Mouse (Mus musculus): ENCODE data around the gene Vmp1. TPM values are rescaled to one million over a fixed set of nuclear protein-coding genes. Genes with fewer than 3 reads are reported as not detected.

Vmp1 gene
- polyA plus RNA-seq, 1 experiment from 2014 or later, result 119 TPM

DNA sequence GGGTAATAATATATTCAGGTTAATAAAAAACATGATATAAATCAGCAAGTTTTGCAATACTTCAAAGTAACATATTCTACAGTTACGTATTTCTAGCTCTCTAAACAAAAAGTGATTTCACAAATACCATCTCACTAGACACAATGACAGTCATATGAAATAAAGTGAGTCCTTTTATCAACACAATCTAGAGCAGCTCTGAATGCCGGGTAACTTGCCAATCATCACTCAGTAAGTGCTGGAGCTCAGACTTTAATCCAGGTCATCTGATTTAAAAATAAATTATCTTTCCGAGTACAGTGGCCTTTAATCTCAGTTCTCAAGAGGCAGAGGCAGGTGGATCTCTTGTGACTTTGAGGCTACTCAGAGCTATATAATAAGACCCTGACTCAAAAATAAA is 2.2 kb downstream of the Vmp1 start:
- Histone ChIP-seq H3K36me3 (ENCODE audit: control insufficient read depth, insufficient read depth, low read length) (0 out of 2 replicates have a peak, but pooled peaks cover 4% of the 10 kb centered on the region), H3K27me3 (replicated peaks; ENCODE audit: control insufficient read depth, insufficient read depth, low read length) (no peaks in the 10 kb centered on the region), H3K9ac (ENCODE audit: low read length) (no peak overlapping the region), H3K4me2 (ENCODE audit: low read length) (no peak overlapping the region), H3K27ac (ENCODE audit: low read depth, low read length) (no peak overlapping the region), H3K4me3 (ENCODE audit: low read depth, low read length) (no peak overlapping the region), H3K4me1 (ENCODE audit: control insufficient read depth, insufficient read depth, low read length) (peaks cover 17% of the 10 kb centered on the region), H3K9me3 (replicated peaks; ENCODE audit: control insufficient read depth, low read length) (no peaks in the 10 kb centered on the region)
- DNase-seq (ENCODE audit: low spot score) (no peak), ATAC-seq (no peak)
- 91% methylated on average over 3 of the region's 3 CpGs for WGBS

DNA sequence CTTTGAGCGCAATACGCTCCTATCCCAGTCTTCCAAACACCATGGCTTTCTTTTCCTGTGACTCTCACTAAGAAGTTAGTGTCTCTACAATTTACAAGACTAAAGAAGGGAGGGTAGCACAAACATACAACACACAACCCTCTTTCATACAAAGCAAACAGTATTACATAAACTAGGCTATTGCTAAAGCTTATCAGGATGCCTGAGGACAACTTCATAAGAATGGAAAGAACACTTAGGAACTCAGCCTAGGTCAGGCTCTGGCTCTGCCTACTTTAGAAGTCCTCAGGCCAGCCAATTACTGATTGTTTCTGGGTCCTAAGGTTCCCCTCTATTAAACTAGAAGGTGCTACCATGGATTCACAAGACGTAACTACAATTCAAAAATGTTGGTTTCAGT is 2.9 kb downstream of the Vmp1 start:
- Histone ChIP-seq H3K4me2 (ENCODE audit: low read length) (no peak overlapping the region), H3K27ac (ENCODE audit: low read depth, low read length) (no peak overlapping the region), H3K4me1 (ENCODE audit: control insufficient read depth, insufficient read depth, low read length) (peaks cover 17% of the 10 kb centered on the region), H3K9ac (ENCODE audit: low read length) (no peak overlapping the region), H3K36me3 (ENCODE audit: control insufficient read depth, insufficient read depth, low read length) (0 out of 2 replicates have a peak, but pooled peaks cover 4% of the 10 kb centered on the region), H3K27me3 (replicated peaks; ENCODE audit: control insufficient read depth, insufficient read depth, low read length) (no peaks in the 10 kb centered on the region), H3K4me3 (ENCODE audit: low read depth, low read length) (no peak overlapping the region), H3K9me3 (replicated peaks; ENCODE audit: control insufficient read depth, low read length) (no peaks in the 10 kb centered on the region)
- ATAC-seq, result no peak
- 95% methylated on average over 3 of the region's 3 CpGs for WGBS
- no peak for DNase-seq (ENCODE audit: low spot score)

DNA sequence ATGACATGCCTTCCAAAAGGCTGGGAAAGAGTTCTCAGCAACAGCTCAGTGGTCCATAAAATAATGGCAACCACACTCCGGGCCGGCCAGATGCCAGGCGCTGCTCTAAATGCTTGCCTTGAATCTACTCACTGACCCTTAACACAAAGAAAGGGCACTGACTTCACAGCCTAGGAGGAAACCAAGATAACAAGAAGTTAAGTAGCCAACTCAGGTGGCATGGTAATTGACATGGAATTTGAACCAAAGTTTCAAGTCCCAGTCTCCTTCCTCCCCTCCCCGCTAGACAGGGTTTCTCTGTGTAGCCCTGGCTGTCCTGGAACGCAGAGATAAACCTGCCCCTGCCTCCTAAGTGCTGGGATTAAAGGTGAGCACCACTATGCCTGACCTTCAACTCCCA is 4.7 kb downstream of the Vmp1 start:
- WGBS, result 79% methylated on average over 5 of the region's 5 CpGs
- ATAC-seq, result no peak
- no peak for DNase-seq (ENCODE audit: low spot score)
- Histone ChIP-seq H3K9me3 (replicated peaks; ENCODE audit: control insufficient read depth, low read length) (no peaks in the 10 kb centered on the region), H3K4me3 (ENCODE audit: low read depth, low read length) (no peak overlapping the region), H3K9ac (ENCODE audit: low read length) (no peak overlapping the region), H3K4me1 (ENCODE audit: control insufficient read depth, insufficient read depth, low read length) (peaks cover 7% of the 10 kb centered on the region), H3K27ac (ENCODE audit: low read depth, low read length) (no peak overlapping the region), H3K27me3 (replicated peaks; ENCODE audit: control insufficient read depth, insufficient read depth, low read length) (no peaks in the 10 kb centered on the region), H3K36me3 (ENCODE audit: control insufficient read depth, insufficient read depth, low read length) (0 out of 2 replicates have a peak, but pooled peaks cover 4% of the 10 kb centered on the region), H3K4me2 (ENCODE audit: low read length) (no peak overlapping the region)

DNA sequence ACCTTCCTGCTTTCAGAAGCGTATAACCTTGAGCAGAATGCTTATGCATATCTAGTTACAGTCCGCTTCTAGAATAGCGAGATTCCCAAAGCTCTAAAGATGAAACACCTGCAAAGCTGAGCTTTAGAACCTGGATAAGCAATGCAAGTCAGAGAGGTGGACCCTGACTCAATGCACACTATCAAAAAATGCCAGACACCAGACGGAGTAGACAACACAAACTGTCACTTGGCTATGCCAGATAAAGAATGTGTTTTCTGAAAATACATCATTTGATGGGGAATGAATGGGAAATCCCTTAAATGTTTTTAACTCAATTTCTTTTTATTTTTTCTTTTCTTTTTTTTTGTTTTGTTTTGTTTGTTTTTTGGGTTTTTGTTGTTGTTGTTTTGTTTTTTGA is 8.1 kb downstream of the Vmp1 start:
- Histone ChIP-seq H3K4me1 (ENCODE audit: control insufficient read depth, insufficient read depth, low read length) (no peaks in the 10 kb centered on the region), H3K9ac (ENCODE audit: low read length) (no peak overlapping the region), H3K9me3 (replicated peaks; ENCODE audit: control insufficient read depth, low read length) (no peaks in the 10 kb centered on the region), H3K27me3 (replicated peaks; ENCODE audit: control insufficient read depth, insufficient read depth, low read length) (no peaks in the 10 kb centered on the region), H3K36me3 (ENCODE audit: control insufficient read depth, insufficient read depth, low read length) (0 out of 2 replicates have a peak, but pooled peaks cover 4% of the 10 kb centered on the region), H3K4me3 (ENCODE audit: low read depth, low read length) (no peak overlapping the region), H3K27ac (ENCODE audit: low read depth, low read length) (no peak overlapping the region), H3K4me2 (ENCODE audit: low read length) (no peak overlapping the region)
- WGBS, result 95% methylated on average over 4 of the region's 4 CpGs
- no peak for ATAC-seq
- no peak for DNase-seq (ENCODE audit: low spot score)

DNA sequence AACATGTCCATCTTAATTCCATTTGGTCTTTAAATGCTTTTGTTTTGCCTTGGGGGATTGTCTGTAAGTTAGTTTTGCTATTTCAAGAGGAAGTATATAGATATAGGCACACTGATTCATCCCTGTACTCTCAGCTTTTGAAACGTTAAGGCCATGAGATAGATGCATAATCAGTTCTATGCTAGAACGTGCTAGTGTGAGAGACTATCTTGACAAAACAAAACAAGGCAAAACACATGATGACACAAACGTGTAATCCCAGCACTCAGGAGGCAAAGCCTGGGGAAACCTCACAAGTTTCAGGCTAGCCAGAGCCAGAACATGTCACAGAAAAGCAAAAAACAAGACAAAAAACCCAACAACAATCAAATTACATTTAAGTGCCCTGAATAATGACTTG is 10.9 kb downstream of the Vmp1 start:
- Histone ChIP-seq H3K4me2 (ENCODE audit: low read length) (no peak overlapping the region), H3K9ac (ENCODE audit: low read length) (no peak overlapping the region), H3K36me3 (ENCODE audit: control insufficient read depth, insufficient read depth, low read length) (0 out of 2 replicates have a peak, but pooled peaks cover 4% of the 10 kb centered on the region), H3K9me3 (replicated peaks; ENCODE audit: control insufficient read depth, low read length) (no peaks in the 10 kb centered on the region), H3K4me3 (ENCODE audit: low read depth, low read length) (no peak overlapping the region), H3K4me1 (ENCODE audit: control insufficient read depth, insufficient read depth, low read length) (no peaks in the 10 kb centered on the region), H3K27ac (ENCODE audit: low read depth, low read length) (no peak overlapping the region), H3K27me3 (replicated peaks; ENCODE audit: control insufficient read depth, insufficient read depth, low read length) (no peaks in the 10 kb centered on the region)
- DNase-seq (ENCODE audit: low spot score) (no peak), ATAC-seq (no peak)
- WGBS, result 83% methylated on average over 3 of the region's 3 CpGs

DNA sequence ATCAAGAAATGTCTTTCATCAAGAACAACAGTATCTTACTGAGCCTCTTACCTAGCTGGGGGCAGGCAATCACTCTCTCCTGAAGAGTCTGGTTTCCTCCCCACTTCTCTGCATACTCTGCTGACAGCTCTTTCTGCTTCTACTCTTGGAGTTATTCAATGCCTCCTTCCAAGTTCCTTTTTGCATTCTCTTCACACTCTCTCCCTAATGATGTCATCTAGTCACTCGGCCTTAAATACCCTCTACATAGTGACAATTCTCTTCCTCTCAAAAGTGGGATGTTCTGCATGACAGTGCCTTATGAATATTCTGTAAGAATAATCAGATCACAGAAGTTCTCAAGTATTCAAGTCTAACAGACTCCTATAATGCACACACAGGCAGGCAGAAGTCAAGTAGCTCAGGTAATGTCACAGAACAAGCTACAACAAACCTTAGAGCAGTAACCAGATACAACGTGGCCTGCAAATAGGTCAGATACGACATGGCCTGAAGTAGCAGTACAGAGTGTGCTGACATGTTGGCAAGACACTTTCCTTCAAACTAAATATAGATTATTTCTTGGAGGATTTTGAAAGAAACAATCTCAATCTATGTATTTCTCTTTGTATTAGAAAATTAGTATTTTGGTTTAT is 12.5 kb downstream of the Vmp1 start:
- no peak overlapping the region for H3K4me3 ChIP-seq (ENCODE audit: low read depth, low read length)
- no peak overlapping the region for H3K27ac ChIP-seq (ENCODE audit: low read depth, low read length)
- no peaks in the 10 kb centered on the region for H3K27me3 ChIP-seq (replicated peaks; ENCODE audit: control insufficient read depth, insufficient read depth, low read length)
- DNase-seq (ENCODE audit: low spot score) (no peak), ATAC-seq (no peak)
- no peaks in the 10 kb centered on the region for H3K36me3 ChIP-seq (ENCODE audit: control insufficient read depth, insufficient read depth, low read length)
- no peak overlapping the region for H3K9ac ChIP-seq (ENCODE audit: low read length)
- 66% methylated on average over 3 of the region's 3 CpGs for WGBS
- no peak overlapping the region for H3K4me2 ChIP-seq (ENCODE audit: low read length)
- no peaks in the 10 kb centered on the region for H3K9me3 ChIP-seq (replicated peaks; ENCODE audit: control insufficient read depth, low read length)
- H3K4me1 ChIP-seq (ENCODE audit: control insufficient read depth, insufficient read depth, low read length), result no peaks in the 10 kb centered on the region

DNA sequence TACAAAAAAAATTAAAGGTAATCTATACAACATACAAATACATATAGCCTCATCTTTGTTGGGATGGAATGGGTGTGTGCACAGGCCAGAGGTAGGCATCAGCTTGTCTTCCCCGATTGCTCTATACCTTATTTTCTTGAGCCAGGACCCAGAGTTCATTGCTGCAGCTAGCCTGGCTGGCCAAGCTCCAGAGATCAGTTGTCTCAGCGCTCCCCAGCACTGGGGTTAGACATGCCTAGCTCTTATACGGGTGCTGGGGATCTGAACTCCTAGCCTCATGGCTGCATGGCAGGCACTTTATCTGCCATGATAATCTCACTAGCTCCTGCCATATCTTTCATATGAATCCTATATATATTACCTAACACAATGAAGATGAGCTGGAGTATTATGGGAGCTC is 15.5 kb downstream of the Vmp1 start:
- no peak overlapping the region for H3K4me3 ChIP-seq (ENCODE audit: low read depth, low read length)
- WGBS, result 92% methylated on average over 3 of the region's 3 CpGs
- ATAC-seq, result no peak

DNA sequence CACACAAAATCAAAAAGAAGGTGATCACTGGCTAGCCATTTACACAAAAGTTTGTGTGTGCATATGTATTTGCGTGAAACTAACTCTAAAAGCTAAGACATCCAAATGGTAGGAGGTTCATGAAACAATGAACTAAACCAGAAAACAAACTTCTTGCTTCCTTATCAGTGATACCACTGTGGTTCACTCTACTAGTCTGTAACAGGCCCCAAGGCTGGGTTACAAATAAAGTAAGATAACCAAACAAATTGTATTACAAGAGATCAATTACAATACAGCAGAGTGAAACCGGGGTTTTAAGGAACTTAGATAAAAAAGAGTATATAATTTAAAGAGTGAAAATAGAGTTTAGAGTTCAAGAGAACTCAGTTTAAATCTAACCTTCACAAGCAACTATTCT is 16.1 kb downstream of the Vmp1 start:
- Histone ChIP-seq H3K9ac (ENCODE audit: low read length) (no peak overlapping the region), H3K9me3 (replicated peaks; ENCODE audit: control insufficient read depth, low read length) (no peaks in the 10 kb centered on the region), H3K27me3 (replicated peaks; ENCODE audit: control insufficient read depth, insufficient read depth, low read length) (no peaks in the 10 kb centered on the region), H3K27ac (ENCODE audit: low read depth, low read length) (no peak overlapping the region), H3K36me3 (ENCODE audit: control insufficient read depth, insufficient read depth, low read length) (peaks cover 23% of the 10 kb centered on the region), H3K4me3 (ENCODE audit: low read depth, low read length) (no peak overlapping the region), H3K4me2 (ENCODE audit: low read length) (no peak overlapping the region), H3K4me1 (ENCODE audit: control insufficient read depth, insufficient read depth, low read length) (no peaks in the 10 kb centered on the region)
- ATAC-seq (no peak), DNase-seq (ENCODE audit: low spot score) (no peak)
- WGBS, result 93% methylated on average over 2 of the region's 2 CpGs

More for the DNA sequence above, 15.5 kb downstream of the Vmp1 start:
- Histone ChIP-seq H3K27ac (ENCODE audit: low read depth, low read length) (no peak overlapping the region), H3K27me3 (replicated peaks; ENCODE audit: control insufficient read depth, insufficient read depth, low read length) (no peaks in the 10 kb centered on the region), H3K9ac (ENCODE audit: low read length) (no peak overlapping the region), H3K4me1 (ENCODE audit: control insufficient read depth, insufficient read depth, low read length) (no peaks in the 10 kb centered on the region), H3K36me3 (ENCODE audit: control insufficient read depth, insufficient read depth, low read length) (peaks cover 19% of the 10 kb centered on the region), H3K9me3 (replicated peaks; ENCODE audit: control insufficient read depth, low read length) (no peaks in the 10 kb centered on the region), H3K4me2 (ENCODE audit: low read length) (no peak overlapping the region)
- no peak for DNase-seq (ENCODE audit: low spot score)

DNA sequence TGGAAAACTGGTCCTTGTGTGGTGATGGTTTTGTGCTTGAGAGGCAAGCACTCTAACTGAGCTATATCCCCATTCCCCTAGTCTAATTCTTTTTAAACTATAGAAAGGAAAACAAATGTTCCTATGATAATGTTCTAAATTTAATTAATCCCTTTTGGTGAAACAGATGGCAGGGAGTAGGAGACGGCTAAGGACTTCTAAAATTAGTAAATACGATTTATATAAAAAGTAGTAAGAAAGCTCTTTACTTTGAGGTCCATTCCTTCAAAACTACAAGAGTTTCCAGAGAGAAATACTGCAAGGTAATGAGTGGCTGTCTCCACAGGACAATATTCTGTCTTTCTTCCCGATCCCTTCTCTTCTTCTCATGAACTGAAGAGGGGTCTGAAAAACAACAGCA is 19.2 kb downstream of the Vmp1 start:
- ATAC-seq, result no peak
- H3K9me3 ChIP-seq (replicated peaks; ENCODE audit: control insufficient read depth, low read length), result no peaks in the 10 kb centered on the region

More for the DNA sequence above, 19.2 kb downstream of the Vmp1 start:
- WGBS, result 91% methylated on average over 3 of the region's 3 CpGs
- no peak for DNase-seq (ENCODE audit: low spot score)
- Histone ChIP-seq H3K27ac (ENCODE audit: low read depth, low read length) (no peak overlapping the region), H3K36me3 (ENCODE audit: control insufficient read depth, insufficient read depth, low read length) (peaks cover 32% of the 10 kb centered on the region), H3K4me1 (ENCODE audit: control insufficient read depth, insufficient read depth, low read length) (no peaks in the 10 kb centered on the region), H3K4me3 (ENCODE audit: low read depth, low read length) (no peak overlapping the region), H3K9ac (ENCODE audit: low read length) (no peak overlapping the region), H3K27me3 (replicated peaks; ENCODE audit: control insufficient read depth, insufficient read depth, low read length) (no peaks in the 10 kb centered on the region), H3K4me2 (ENCODE audit: low read length) (no peak overlapping the region)
